Mouse (Mus musculus): ENCODE results near the gene Lamb3.

DNA sequence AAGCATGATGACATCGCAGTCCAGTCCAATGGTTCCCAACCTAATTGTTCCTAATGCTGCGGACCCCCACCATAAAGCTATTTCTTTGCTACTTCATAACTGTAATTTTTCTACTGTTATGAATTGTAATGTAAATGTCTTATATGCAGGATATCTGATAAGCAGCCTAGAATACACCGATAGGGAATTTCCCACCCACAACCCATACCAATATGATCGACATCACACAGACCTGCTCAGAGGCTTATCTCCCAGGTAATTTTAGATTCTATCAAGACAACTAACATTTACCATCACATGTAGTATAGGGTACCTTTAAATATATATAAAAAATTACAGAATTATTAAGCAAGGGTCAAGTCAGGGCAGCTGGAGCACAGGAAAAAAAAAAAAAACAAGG is 18.6 kb downstream of the Lamb3 start:
- TF ChIP-seq CTCF (IDR thresholded peaks at IDR 0.05; ENCODE audit: control insufficient read depth, insufficient read depth, low read length) (no peak), POLR2A (IDR thresholded peaks at IDR 0.05; ENCODE audit: borderline replicate concordance, control insufficient read depth, low read depth, low read length) (no peak)
